Comparison of ENCODE assay signal across 28 mouse cellular contexts in the genomic region with DNA sequence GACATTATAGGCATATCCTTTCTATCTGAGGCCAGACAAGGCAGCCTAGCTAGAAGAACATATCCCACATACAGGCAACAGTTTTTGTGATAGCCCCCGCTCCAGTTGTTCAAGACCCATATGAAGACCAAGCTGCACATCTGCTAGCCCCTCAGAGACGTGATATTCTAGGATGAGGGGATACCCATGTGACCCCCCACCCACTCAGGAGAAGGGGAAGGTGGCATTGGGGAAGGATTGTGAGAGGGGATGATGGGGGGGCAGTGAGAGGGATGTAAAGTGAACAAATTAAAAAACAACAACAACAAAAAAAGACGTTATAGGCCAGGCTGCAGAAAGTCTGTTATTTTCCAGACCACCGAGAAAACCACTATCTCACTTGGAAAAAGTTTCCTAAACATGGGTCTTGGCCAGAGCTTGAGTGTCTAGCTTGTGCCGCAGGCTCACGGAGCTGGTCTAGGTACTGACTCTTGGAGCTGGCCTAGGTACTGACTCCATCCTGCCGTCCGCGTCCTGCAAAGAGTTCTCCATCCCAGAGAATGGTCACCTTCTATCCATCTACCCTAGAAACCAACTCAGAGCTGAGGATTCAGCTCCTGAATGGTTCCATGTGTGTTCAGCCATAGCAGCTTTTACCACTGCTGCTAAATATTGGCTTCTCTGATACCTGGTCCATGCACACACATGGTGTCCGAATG.
DNase-seq lines count a peak whose midpoint lies in the region; ATAC-seq and TF ChIP-seq lines count a peak whose summit lies in the region.
"Had no signal": no experiment of that assay in that cellular context is flagged by ENCODE, and none has a peak within 500 bp of the region (broad histone marks: within the 10 kb centered on the region; RNA-seq: fewer than 3 reads in every experiment).

No protein-coding gene starts in this region.

- H3K9me3 ChIP-seq in embryonic facial prominence, embryonic 11.5 days (replicated peaks; ENCODE audit: control insufficient read depth, low read length), result no peaks in the 10 kb centered on the region
- H3K9me3 ChIP-seq in embryonic facial prominence, embryonic 10.5 days, result no peaks in the 10 kb centered on the region
- H3K9me3 ChIP-seq in limb, embryonic 11.5 days (ENCODE audit: control insufficient read depth, low read length), result no peaks in the 10 kb centered on the region
- no peaks in the 10 kb centered on the region for H3K9me3 ChIP-seq in limb, embryonic 10.5 days (replicated peaks)
- no peaks in the 10 kb centered on the region for H3K9me3 ChIP-seq in MEL (replicated peaks; ENCODE audit: insufficient read depth, low read length)
- H3K9me3 ChIP-seq: embryonic facial prominence, embryonic 12.5 days; hindbrain, embryonic 13.5 days; limb, embryonic 12.5 days; liver, embryonic 15.5 days; lung, embryonic 15.5 days; midbrain, embryonic 12.5 days; neural tube, embryonic 13.5 days had no signal

- no peaks in the 10 kb centered on the region for H3K27me3 ChIP-seq in embryonic facial prominence, embryonic 11.5 days (ENCODE audit: control insufficient read depth, insufficient read depth, low read length)
- H3K27me3 ChIP-seq in embryonic facial prominence, embryonic 10.5 days (replicated peaks; ENCODE audit: low read depth, poor library complexity, severe bottlenecking), result no peaks in the 10 kb centered on the region
- no peaks in the 10 kb centered on the region for H3K27me3 ChIP-seq in limb, embryonic 11.5 days (ENCODE audit: control insufficient read depth, insufficient read depth, low read length)
- no peaks in the 10 kb centered on the region for H3K27me3 ChIP-seq in limb, embryonic 10.5 days (ENCODE audit: low read depth, poor library complexity, severe bottlenecking)
- H3K27me3 ChIP-seq in MEL (ENCODE audit: control insufficient read depth in 1 of 2, insufficient read depth in 2 of 2, low read length in 2 of 2), result peaks cover 0 to 2% of the 10 kb centered on the region in 2 experiments; a peak in 2 of 4 replicates
- H3K27me3 ChIP-seq: embryonic facial prominence, embryonic 12.5 days; hindbrain, embryonic 13.5 days; limb, embryonic 12.5 days; liver, embryonic 15.5 days; lung, embryonic 15.5 days; midbrain, embryonic 12.5 days; neural tube, embryonic 13.5 days had no signal

- ATAC-seq in embryonic facial prominence, embryonic 11.5 days (replicated peaks; ENCODE audit: insufficient number of reproducible peaks, low FRiP score, low TSS enrichment, low read depth), result no peak
- no peak for ATAC-seq in limb, embryonic 11.5 days (ENCODE audit: insufficient number of reproducible peaks, low FRiP score, low TSS enrichment, low read depth)
- ATAC-seq: forebrain, postnatal 0 days; intestine, embryonic 16.5 days had no signal

- no peak overlapping the region for H3K27ac ChIP-seq in embryonic facial prominence, embryonic 11.5 days (replicated peaks; ENCODE audit: low read depth, low read length)
- H3K27ac ChIP-seq in embryonic facial prominence, embryonic 10.5 days (replicated peaks), result no peak overlapping the region
- no peak overlapping the region for H3K27ac ChIP-seq in limb, embryonic 11.5 days (replicated peaks; ENCODE audit: low read depth, low read length)
- H3K27ac ChIP-seq in limb, embryonic 10.5 days, result no peak overlapping the region
- no peak overlapping the region for H3K27ac ChIP-seq in MEL (ENCODE audit: control insufficient read depth, low read depth, low read length)
- H3K27ac ChIP-seq: embryonic facial prominence, embryonic 12.5 days; forebrain, embryonic 10.5 days; hindbrain, embryonic 13.5 days; limb, embryonic 12.5 days; liver, embryonic 15.5 days; lung, embryonic 15.5 days; midbrain, embryonic 12.5 days; neural tube, embryonic 13.5 days had no signal

- TF ChIP-seq POLR2A in MEL (IDR thresholded peaks at IDR 0.05; ENCODE audit: control insufficient read depth in 1 of 2, insufficient read depth in 1 of 2, low read depth in 1 of 2, low read length in 2 of 2, poor library complexity in 1 of 2), result no peak

- no peak overlapping the region for H3K9ac ChIP-seq in embryonic facial prominence, embryonic 11.5 days (replicated peaks; ENCODE audit: low read length)
- H3K9ac ChIP-seq in limb, embryonic 11.5 days (ENCODE audit: low read length), result no peak overlapping the region
- H3K9ac ChIP-seq in MEL (ENCODE audit: control insufficient read depth, low read depth, low read length, poor library complexity, severe bottlenecking), result no peak overlapping the region
- H3K9ac ChIP-seq: embryonic facial prominence, embryonic 12.5 days; forebrain, postnatal 0 days; hindbrain, embryonic 13.5 days; limb, embryonic 12.5 days; liver, embryonic 15.5 days; lung, embryonic 15.5 days; midbrain, embryonic 12.5 days; neural tube, embryonic 13.5 days had no signal

- no peak for TF ChIP-seq RAD21 in MEL (IDR thresholded peaks at IDR 0.05; ENCODE audit: low read depth, low read length)

- no peak for TF ChIP-seq CTCF in MEL (IDR thresholded peaks at IDR 0.05 in 2 of 3, conservative IDR thresholded peaks at IDR 0.05 in 1 of 3; ENCODE audit: control insufficient read depth in 1 of 3, insufficient read depth in 1 of 3, low read depth in 2 of 3, low read length in 3 of 3, poor library complexity in 1 of 3, severe bottlenecking in 1 of 3)

- no peaks in the 10 kb centered on the region for H3K36me3 ChIP-seq in embryonic facial prominence, embryonic 11.5 days (replicated peaks; ENCODE audit: control insufficient read depth, insufficient read depth, low read depth, low read length)
- no peaks in the 10 kb centered on the region for H3K36me3 ChIP-seq in embryonic facial prominence, embryonic 10.5 days (replicated peaks)
- H3K36me3 ChIP-seq in limb, embryonic 11.5 days (ENCODE audit: control insufficient read depth, insufficient read depth, low read length), result no peaks in the 10 kb centered on the region
- H3K36me3 ChIP-seq in limb, embryonic 10.5 days, result no peaks in the 10 kb centered on the region
- no peaks in the 10 kb centered on the region for H3K36me3 ChIP-seq in MEL (ENCODE audit: control insufficient read depth in 1 of 2, insufficient read depth in 2 of 2, low read length in 2 of 2)
- H3K36me3 ChIP-seq: embryonic facial prominence, embryonic 12.5 days; forebrain, embryonic 10.5 days; hindbrain, embryonic 13.5 days; limb, embryonic 12.5 days; liver, embryonic 15.5 days; lung, embryonic 15.5 days; midbrain, embryonic 12.5 days; neural tube, embryonic 13.5 days had no signal

- WGBS in embryonic facial prominence, embryonic 11.5 days, result 56% methylated on average over 10 of the region's 10 CpGs
- WGBS in embryonic facial prominence, embryonic 10.5 days, result 61% methylated on average over 10 of the region's 10 CpGs
- 52% methylated on average over 10 of the region's 10 CpGs for WGBS in limb, embryonic 11.5 days
- WGBS in limb, embryonic 10.5 days, result 64% methylated on average over 10 of the region's 10 CpGs

- no peak for TF ChIP-seq EP300 in MEL (IDR thresholded peaks at IDR 0.05; ENCODE audit: low read depth in 1 of 2, low read length in 2 of 2)

- no peak overlapping the region for H3K4me2 ChIP-seq in embryonic facial prominence, embryonic 11.5 days (ENCODE audit: low read depth, low read length)
- no peak overlapping the region for H3K4me2 ChIP-seq in limb, embryonic 11.5 days (ENCODE audit: low read depth, severe bottlenecking)
- H3K4me2 ChIP-seq: embryonic facial prominence, embryonic 12.5 days; heart, embryonic 11.5 days; hindbrain, embryonic 13.5 days; limb, embryonic 12.5 days; liver, embryonic 15.5 days; lung, embryonic 15.5 days; midbrain, embryonic 12.5 days; neural tube, embryonic 13.5 days had no signal

- peak; percentile 21 for DNase-seq in embryonic facial prominence, embryonic 11.5 days (ENCODE audit: low spot score)
- no peak for DNase-seq in embryonic facial prominence, embryonic 10.5 days (ENCODE audit: low spot score)
- DNase-seq in limb, embryonic 11.5 days (ENCODE audit: low spot score), result peak; percentile 44
- DNase-seq in limb, embryonic 10.5 days (ENCODE audit: low spot score), result no peak
- DNase-seq in MEL (ENCODE audit: low read depth, low spot score), result peak; percentile 9
- peak; percentile 17 for DNase-seq in mesoderm, embryonic 11.5 days (ENCODE audit: low read depth, low spot score)
- DNase-seq in right cerebral cortex, adult 2 months (ENCODE audit: low spot score in 2 of 2), result no peak
- DNase-seq: adrenal gland, postnatal 10 days; cerebellum, adult 11 months; cerebellum, postnatal 10 days; forebrain, postnatal 0 days; gastrocnemius, postnatal 10 days; heart, postnatal 4 days; kidney, adult 9 months; kidney, postnatal 14 days; layer of hippocampus, adult 9-11 months; thymus, adult 2 months; thymus, postnatal 4 days had no signal

- H3K4me3 ChIP-seq in embryonic facial prominence, embryonic 11.5 days (ENCODE audit: low read depth, low read length), result no peak overlapping the region
- H3K4me3 ChIP-seq in embryonic facial prominence, embryonic 10.5 days, result no peak overlapping the region
- H3K4me3 ChIP-seq in limb, embryonic 11.5 days (ENCODE audit: low read depth, low read length), result no peak overlapping the region
- no peak overlapping the region for H3K4me3 ChIP-seq in limb, embryonic 10.5 days
- H3K4me3 ChIP-seq in MEL (ENCODE audit: control insufficient read depth in 1 of 2, insufficient read depth in 1 of 2, low read depth in 2 of 2, low read length in 2 of 2), result no peak overlapping the region
- H3K4me3 ChIP-seq: embryonic facial prominence, embryonic 12.5 days; forebrain, embryonic 10.5 days; hindbrain, embryonic 13.5 days; limb, embryonic 12.5 days; liver, embryonic 15.5 days; lung, embryonic 15.5 days; midbrain, embryonic 12.5 days; neural tube, embryonic 13.5 days had no signal

- no peaks in the 10 kb centered on the region for H3K4me1 ChIP-seq in embryonic facial prominence, embryonic 11.5 days (ENCODE audit: control insufficient read depth, insufficient read depth, low read length)
- no peaks in the 10 kb centered on the region for H3K4me1 ChIP-seq in embryonic facial prominence, embryonic 10.5 days
- H3K4me1 ChIP-seq in limb, embryonic 11.5 days (ENCODE audit: control insufficient read depth, insufficient read depth, low read length), result no peaks in the 10 kb centered on the region
- no peaks in the 10 kb centered on the region for H3K4me1 ChIP-seq in limb, embryonic 10.5 days
- no peaks in the 10 kb centered on the region for H3K4me1 ChIP-seq in MEL (ENCODE audit: control insufficient read depth in 1 of 2, insufficient read depth in 2 of 2, low read length in 2 of 2)
- H3K4me1 ChIP-seq: embryonic facial prominence, embryonic 12.5 days; forebrain, embryonic 10.5 days; hindbrain, embryonic 13.5 days; limb, embryonic 12.5 days; liver, embryonic 15.5 days; lung, embryonic 15.5 days; midbrain, embryonic 12.5 days; neural tube, embryonic 13.5 days had no signal

- no peaks in the 10 kb centered on the region for H3K79me2 ChIP-seq in MEL (ENCODE audit: control insufficient read depth, insufficient read depth, low read length, poor library complexity)

TF ChIP-seq in MEL, 35 proteins besides CTCF, POLR2A, EP300 and RAD21 (continues in another document):
- TF ChIP-seq POLR2AphosphoS2 (IDR thresholded peaks at IDR 0.05; ENCODE audit: low read length) (no peak), TAL1 (IDR thresholded peaks at IDR 0.05; ENCODE audit: low read length) (no peak), MAX (IDR thresholded peaks at IDR 0.05; ENCODE audit: low read length) (no peak), GATA1 (IDR thresholded peaks at IDR 0.05; ENCODE audit: low read depth, low read length) (no peak), JUND (IDR thresholded peaks at IDR 0.05; ENCODE audit: low read depth, low read length) (no peak), CHD1 (IDR thresholded peaks at IDR 0.05; ENCODE audit: low read depth, low read length) (no peak)

Comparison
In these comparisons a context has a peak if more than half of its experiments do, and no peak if none do; other contexts are left out.
1. DNase-seq: peak in embryonic facial prominence, embryonic 11.5 days (single experiment), limb, embryonic 11.5 days (single experiment), MEL (single experiment) and mesoderm, embryonic 11.5 days (single experiment); none in embryonic facial prominence, embryonic 10.5 days (single experiment), limb, embryonic 10.5 days (single experiment) and right cerebral cortex, adult 2 months (0 of 2).